Mouse (Mus musculus) bone marrow, adult 2 months (tissue): ENCODE measurements at regions not wholly inside any gene's neighbourhood (a gene's known extent, or its start where the extent isn't known, plus 50 kb on each side); places are given as distances from the start of the nearest gene placed in this dataset.

Source experiments
- H3K27ac ChIP-seq: fragments of 200-500 bp; 2 replicates; pipeline ENCODE4 v1.5.1; 2012; ENCODE audit warnings: low read depth, mild to moderate bottlenecking, control low read depth, inconsistent platforms, low read length; ENCODE audit not compliant: control insufficient read depth, poor library complexity, insufficient read depth
- H3K4me1 ChIP-seq: fragments of 200-500 bp; 2 replicates; pipeline ENCODE4 v1.6.1; 2011; ENCODE audit warnings: low read length; ENCODE audit not compliant: control insufficient read depth, insufficient read depth
- H3K4me3 ChIP-seq: fragments of 200-500 bp; replicated peaks from 2 replicates; pipeline ENCODE3; 2011; ENCODE audit warnings: mild to moderate bottlenecking, low read depth, low read length, control low read depth; ENCODE audit not compliant: control insufficient read depth
- CTCF ChIP-seq: fragments of 200-500 bp; IDR thresholded peaks from 2 replicates; pipeline ENCODE4 v1.5.1; 2011; ENCODE audit warnings: low read length, control low read depth; ENCODE audit not compliant: control insufficient read depth, insufficient read depth
- POLR2A ChIP-seq: fragments of 200-500 bp; IDR thresholded peaks from 2 replicates; pipeline ENCODE4 v1.6.1; 2011; ENCODE audit warnings: low read depth, mild to moderate bottlenecking, control low read depth, low read length, borderline replicate concordance; ENCODE audit not compliant: control insufficient read depth
- WGBS: fragments of 180-500 bp; shearing (Covaris S2); methylation state at CpG from one replicate; pipeline ENCODE4 v1.1.7; 2018; 5-methylcytosine and 5-hydroxymethylcytosine counted together

GRCm38 (mm10) chr10:19448838-19449559, 92.7 kb downstream of the Olig3 start:
- WGBS, result 87% methylated on average over 12 of the region's 12 CpGs
- no peak for TF ChIP-seq POLR2A
- no peak overlapping the region for H3K27ac ChIP-seq
- no peak overlapping the region for H3K4me3 ChIP-seq
- H3K4me1 ChIP-seq, result no peaks in the 10 kb centered on the region

GRCm38 (mm10) chr10:19459053-19459452, 102.7 kb downstream of the Olig3 start:
- no peak overlapping the region for H3K27ac ChIP-seq
- H3K4me1 ChIP-seq, result no peaks in the 10 kb centered on the region
- TF ChIP-seq POLR2A (no peak), CTCF (no peak)
- H3K4me3 ChIP-seq, result no peak overlapping the region
- 84% methylated on average over 11 of the region's 11 CpGs for WGBS

GRCm38 (mm10) chr10:19459709-19460108, 103.4 kb downstream of the Olig3 start:
- TF ChIP-seq POLR2A (no peak), CTCF (no peak)
- Histone ChIP-seq H3K4me3 (no peak overlapping the region), H3K4me1 (no peaks in the 10 kb centered on the region), H3K27ac (no peak overlapping the region)
- WGBS, result 86% methylated on average over 5 of the region's 5 CpGs

- Histone ChIP-seq H3K4me3 (no peak overlapping the region), H3K27ac (no peak overlapping the region), H3K4me1 (no peaks in the 10 kb centered on the region)
- 77% methylated on average over 4 of the region's 4 CpGs for WGBS
- TF ChIP-seq CTCF (no peak), POLR2A (no peak)
Observed at GRCm38 (mm10) chr10:19460164-19460563, 103.8 kb downstream of the Olig3 start.

- WGBS, result 78% methylated on average over 3 of the region's 3 CpGs
- TF ChIP-seq POLR2A (no peak), CTCF (no peak)
- H3K4me1 ChIP-seq, result no peaks in the 10 kb centered on the region
Observed at GRCm38 (mm10) chr10:19463800-19464199, 107.5 kb downstream of the Olig3 start.

GRCm38 (mm10) chr10:19464504-19464903, 108.2 kb downstream of the Olig3 start:
- 90% methylated on average over 5 of the region's 5 CpGs for WGBS

More at GRCm38 (mm10) chr10:19463800-19464199, 107.5 kb downstream of the Olig3 start:
- Histone ChIP-seq H3K27ac (no peak overlapping the region), H3K4me3 (no peak overlapping the region)

GRCm38 (mm10) chr10:19471349-19472040, 115.2 kb downstream of the Olig3 start:
- 83% methylated on average over 9 of the region's 9 CpGs for WGBS
- TF ChIP-seq CTCF (no peak), POLR2A (no peak)
- no peak overlapping the region for H3K27ac ChIP-seq
- H3K4me1 ChIP-seq, result no peaks in the 10 kb centered on the region
- no peak overlapping the region for H3K4me3 ChIP-seq

More at GRCm38 (mm10) chr10:19464504-19464903, 108.2 kb downstream of the Olig3 start:
- Histone ChIP-seq H3K4me1 (no peaks in the 10 kb centered on the region), H3K27ac (no peak overlapping the region), H3K4me3 (no peak overlapping the region)
- TF ChIP-seq CTCF, result no peak
- TF ChIP-seq POLR2A, result no peak

- H3K4me3 ChIP-seq, result no peak overlapping the region
- H3K4me1 ChIP-seq, result no peaks in the 10 kb centered on the region
- WGBS, result 80% methylated on average over 6 of the region's 6 CpGs
- no peak for TF ChIP-seq POLR2A
- TF ChIP-seq CTCF, result no peak
- H3K27ac ChIP-seq, result no peak overlapping the region
Observed at GRCm38 (mm10) chr10:19472066-19472465, 115.7 kb downstream of the Olig3 start.
